Mouse (Mus musculus): ENCODE measurements around the gene Lrrc9. TPM values are rescaled to one million over a fixed set of nuclear protein-coding genes. Genes with fewer than 3 reads are reported as not detected.
A peak's percentile ranks its signal among the peaks of the same experiment; 100 is the strongest.

The Lrrc9 gene
- 0.95 and 1.2 TPM in 2 replicates for polyA plus RNA-seq (2015; fragmentation: Nextera tagmentation; extraction: Ambion mirVana)

DNA sequence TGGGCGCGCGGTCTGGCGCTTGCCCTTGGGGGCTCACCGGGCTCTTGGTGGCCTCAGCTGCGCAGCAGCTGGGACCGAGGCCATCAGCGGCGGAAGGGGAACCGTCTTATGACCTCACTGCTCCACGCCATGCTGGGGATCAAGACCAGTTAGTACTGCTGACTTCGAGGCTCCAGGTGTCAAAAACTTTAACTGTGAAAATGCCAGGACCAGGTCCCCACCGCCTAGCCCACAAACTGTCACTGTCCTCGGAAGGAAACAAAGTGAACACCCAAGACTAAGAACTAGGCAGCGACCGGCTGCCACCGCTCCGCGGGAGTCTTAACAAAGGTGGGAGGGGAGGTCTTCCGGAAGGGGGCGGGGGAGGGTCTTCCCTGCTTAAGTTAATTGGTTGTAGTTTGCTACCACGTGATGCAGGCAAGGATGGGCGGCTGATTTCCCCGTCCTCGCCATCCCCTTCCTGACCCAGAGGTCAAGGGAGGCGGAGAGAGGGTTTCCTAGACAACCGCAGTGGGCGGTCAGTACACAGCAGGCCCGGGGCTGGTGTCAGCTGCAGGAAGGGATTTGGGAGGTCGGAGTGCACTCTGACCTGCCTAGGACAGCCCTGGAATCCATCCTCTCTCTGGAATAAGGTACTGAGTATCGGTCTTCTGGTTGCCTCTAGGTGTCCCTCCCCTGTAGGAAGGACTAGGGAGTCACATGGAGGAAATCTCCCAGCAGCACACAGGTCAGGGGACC is at the start of gene Lrrc9:
Gene Lrrc9 (plus strand): TSS at position 28 of the 738 bp plus-strand sequence.
- DNase-seq (ENCODE audit: low spot score) (peak; percentile 61), ATAC-seq (peak; percentile 91)
- H3K9me3 ChIP-seq (ENCODE audit: low read length): no peaks in the 10 kb centered on the region
- TF ChIP-seq CTCF (IDR thresholded peaks at IDR 0.05) (no peak), EP300 (IDR thresholded peaks at IDR 0.05) (no peak)
- H3K4me2 ChIP-seq (replicated peaks; ENCODE audit: low read depth, low read length): peak within 1 kb of the TSS; percentile 68
- peak within 1 kb of the TSS; percentile 34 for H3K4me3 ChIP-seq (ENCODE audit: low read depth, low read length)
- H3K9ac ChIP-seq (replicated peaks; ENCODE audit: low read depth): 0 out of 2 replicates have a peak within 1 kb of the TSS, but pooled peaks have one; percentile 26
- no peaks in the 10 kb centered on the region for H3K36me3 ChIP-seq (ENCODE audit: insufficient read depth, low read length)
- H3K27ac ChIP-seq (ENCODE audit: low read length): no peak within 1 kb of the TSS
- 1% methylated on average over 31 of the region's 31 CpGs for WGBS
- no peaks in the 10 kb centered on the region for H3K27me3 ChIP-seq (replicated peaks; ENCODE audit: insufficient read depth, low read length)
- H3K4me1 ChIP-seq (ENCODE audit: insufficient read depth, low read depth, low read length): peaks cover 7% of the 10 kb centered on the region; the same call in 1 of the 2 replicates

DNA sequence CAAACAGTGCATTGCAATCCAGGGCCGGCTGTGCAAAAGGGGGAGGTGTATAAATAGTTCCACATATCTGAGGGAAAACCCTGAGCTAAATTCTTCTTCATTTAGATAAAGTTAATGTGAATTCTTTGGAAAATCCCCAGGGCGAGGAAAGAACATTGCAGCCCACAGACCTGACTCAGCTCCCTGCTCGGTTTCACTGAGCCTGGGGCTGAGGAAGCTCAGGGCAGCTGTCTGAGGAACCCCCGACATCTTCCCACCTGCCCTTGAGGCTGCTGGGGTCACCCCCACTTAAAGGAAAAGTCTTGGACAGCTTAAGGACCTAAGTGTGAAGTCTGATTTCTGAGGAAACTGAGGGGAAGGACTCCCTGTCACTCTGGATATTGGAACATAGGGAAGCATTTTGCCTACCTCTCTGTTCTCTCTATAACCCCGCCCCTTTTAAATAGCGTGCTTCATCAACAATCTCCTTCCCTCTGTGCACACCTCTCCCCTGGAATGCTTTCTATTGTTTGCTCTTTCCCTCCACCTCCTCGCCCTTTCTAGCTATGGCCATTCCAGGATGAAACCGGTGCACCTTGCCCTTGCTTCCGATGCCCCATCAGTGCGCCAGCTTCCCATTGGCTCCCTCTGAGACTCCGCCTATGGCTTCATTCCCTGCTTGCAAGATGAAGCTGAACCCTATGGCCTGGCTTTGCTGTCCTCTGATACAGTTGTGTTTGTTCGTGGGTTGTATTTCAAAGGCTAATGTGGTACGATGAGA is 48.4 kb upstream of the Lrrc9 start:
- Histone ChIP-seq H3K4me3 (ENCODE audit: low read depth, low read length) (no peak overlapping the region), H3K9me3 (ENCODE audit: low read length) (no peaks in the 10 kb centered on the region), H3K27me3 (replicated peaks; ENCODE audit: insufficient read depth, low read length) (no peaks in the 10 kb centered on the region), H3K9ac (replicated peaks; ENCODE audit: low read depth) (no peak overlapping the region), H3K27ac (ENCODE audit: low read length) (no peak overlapping the region), H3K4me1 (ENCODE audit: insufficient read depth, low read depth, low read length) (no peaks in the 10 kb centered on the region), H3K36me3 (ENCODE audit: insufficient read depth, low read length) (no peaks in the 10 kb centered on the region), H3K4me2 (replicated peaks; ENCODE audit: low read depth, low read length) (no peak overlapping the region)
- 50% methylated on average over 13 of the region's 13 CpGs for WGBS
- no peak for DNase-seq (ENCODE audit: low spot score)
- no peak for ATAC-seq
- TF ChIP-seq EP300 (IDR thresholded peaks at IDR 0.05) (no peak), CTCF (IDR thresholded peaks at IDR 0.05) (no peak)

DNA sequence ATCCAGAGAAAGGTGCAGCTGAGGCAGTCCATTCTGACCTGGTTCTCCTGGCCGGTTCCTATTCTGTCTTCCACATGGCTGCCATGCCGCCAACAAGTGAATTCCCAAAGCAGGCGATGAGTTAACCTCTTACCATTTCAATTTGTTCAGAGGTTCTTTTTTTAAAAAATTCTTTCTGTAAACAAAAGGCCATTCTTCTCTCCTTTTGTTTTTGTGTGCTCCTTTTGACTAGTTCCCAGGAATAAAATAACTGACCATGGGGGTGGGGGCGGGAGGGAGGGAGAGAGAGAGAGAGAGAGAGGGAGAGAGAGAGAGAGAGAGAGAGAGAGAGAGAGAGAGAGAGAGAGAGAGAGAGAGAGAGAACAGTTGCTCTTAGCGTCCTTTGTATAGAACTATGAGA is 36.6 kb upstream of the Lrrc9 start:
- no peak for TF ChIP-seq EP300 (IDR thresholded peaks at IDR 0.05)
- no peak for TF ChIP-seq CTCF (IDR thresholded peaks at IDR 0.05)
- H3K36me3 ChIP-seq (ENCODE audit: insufficient read depth, low read length): no peaks in the 10 kb centered on the region
- peaks cover 2% of the 10 kb centered on the region; the same call in 1 of the 2 replicates for H3K27me3 ChIP-seq (replicated peaks; ENCODE audit: insufficient read depth, low read length)
- no peak overlapping the region for H3K27ac ChIP-seq (ENCODE audit: low read length)
- WGBS: 52% methylated on average over 5 of the region's 5 CpGs
- H3K9ac ChIP-seq (replicated peaks; ENCODE audit: low read depth): no peak overlapping the region
- no peak for DNase-seq (ENCODE audit: low spot score)
- H3K4me3 ChIP-seq (ENCODE audit: low read depth, low read length): no peak overlapping the region
- H3K9me3 ChIP-seq (ENCODE audit: low read length): no peaks in the 10 kb centered on the region
- no peak for ATAC-seq
- peaks cover 6% of the 10 kb centered on the region for H3K4me1 ChIP-seq (ENCODE audit: insufficient read depth, low read depth, low read length)
- no peak overlapping the region for H3K4me2 ChIP-seq (replicated peaks; ENCODE audit: low read depth, low read length)

DNA sequence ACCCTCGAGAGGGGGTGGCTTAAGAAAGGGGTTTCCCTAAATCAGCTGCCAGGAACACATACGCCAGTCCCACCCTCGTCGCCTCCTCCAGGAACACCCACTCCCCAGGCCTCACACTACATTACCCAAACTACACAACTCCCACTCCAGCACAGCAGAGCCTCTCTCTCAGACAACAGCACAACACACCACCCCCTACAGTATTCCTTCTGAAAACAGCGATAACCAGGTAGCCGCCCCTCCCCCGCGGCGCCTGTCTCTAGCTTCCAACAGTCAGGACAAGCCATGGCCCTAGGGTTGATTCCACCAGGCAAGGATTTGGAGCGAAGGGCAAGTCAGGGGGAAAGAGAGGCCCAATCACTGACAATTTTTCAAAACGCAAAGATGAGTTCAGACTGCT is 34.5 kb upstream of the Lrrc9 start:
- Histone ChIP-seq H3K36me3 (ENCODE audit: insufficient read depth, low read length) (no peaks in the 10 kb centered on the region), H3K27me3 (replicated peaks; ENCODE audit: insufficient read depth, low read length) (peaks cover 2% of the 10 kb centered on the region; the same call in 1 of the 2 replicates), H3K9ac (replicated peaks; ENCODE audit: low read depth) (no peak overlapping the region), H3K4me2 (replicated peaks; ENCODE audit: low read depth, low read length) (peak overlapping the region; percentile 89), H3K4me3 (ENCODE audit: low read depth, low read length) (peak overlapping the region; percentile 50; the same call in 1 of the 2 replicates), H3K27ac (ENCODE audit: low read length) (no peak overlapping the region), H3K9me3 (ENCODE audit: low read length) (no peaks in the 10 kb centered on the region), H3K4me1 (ENCODE audit: insufficient read depth, low read depth, low read length) (peaks cover 6% of the 10 kb centered on the region)
- ATAC-seq (no peak), DNase-seq (ENCODE audit: low spot score) (no peak)
- 19% methylated on average over 11 of the region's 11 CpGs for WGBS
- TF ChIP-seq CTCF (IDR thresholded peaks at IDR 0.05): no peak
- no peak for TF ChIP-seq EP300 (IDR thresholded peaks at IDR 0.05)

DNA sequence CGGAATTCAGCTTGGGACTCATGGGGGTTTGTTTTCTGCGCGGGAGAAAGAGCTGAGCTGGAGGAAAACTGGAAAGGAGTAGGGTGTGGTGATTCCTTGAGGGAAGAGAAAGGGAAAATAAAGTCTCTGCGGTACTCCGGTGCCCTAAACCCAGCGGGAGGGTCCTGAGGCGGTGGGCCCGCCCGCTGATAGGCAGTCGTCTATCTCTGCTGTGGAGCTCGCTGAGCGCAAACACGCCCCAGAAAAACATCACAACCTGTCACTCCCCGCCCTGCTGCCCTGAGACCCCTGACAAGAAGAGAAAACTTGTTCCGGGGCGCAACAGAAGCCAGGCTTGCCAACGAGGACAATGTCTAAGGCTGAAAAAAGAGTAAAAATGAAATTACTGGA is 34.0 kb upstream of the Lrrc9 start:
- no peak overlapping the region for H3K9ac ChIP-seq (replicated peaks; ENCODE audit: low read depth)
- peaks cover 2% of the 10 kb centered on the region; the same call in 1 of the 2 replicates for H3K27me3 ChIP-seq (replicated peaks; ENCODE audit: insufficient read depth, low read length)
- ATAC-seq: no peak
- under 1% methylated on average over 17 of the region's 17 CpGs for WGBS
- H3K27ac ChIP-seq (ENCODE audit: low read length): no peak overlapping the region
- TF ChIP-seq EP300 (IDR thresholded peaks at IDR 0.05) (no peak), CTCF (IDR thresholded peaks at IDR 0.05) (no peak)
- no peak for DNase-seq (ENCODE audit: low spot score)
- H3K4me2 ChIP-seq (replicated peaks; ENCODE audit: low read depth, low read length): peak overlapping the region; percentile 89
- H3K4me1 ChIP-seq (ENCODE audit: insufficient read depth, low read depth, low read length): peaks cover 6% of the 10 kb centered on the region
- no peaks in the 10 kb centered on the region for H3K9me3 ChIP-seq (ENCODE audit: low read length)
- peak overlapping the region; percentile 50 for H3K4me3 ChIP-seq (ENCODE audit: low read depth, low read length)
- no peaks in the 10 kb centered on the region for H3K36me3 ChIP-seq (ENCODE audit: insufficient read depth, low read length)

Data from lung, postnatal 0 days (tissue).